Mouse (Mus musculus): ENCODE data around the gene Orai2.
"Not testable (repeated sequence)": the region's sequence is repeated elsewhere in the genome, so short reads cannot be mapped to it uniquely, and the experiment has no call there.

The Orai2 gene

DNA sequence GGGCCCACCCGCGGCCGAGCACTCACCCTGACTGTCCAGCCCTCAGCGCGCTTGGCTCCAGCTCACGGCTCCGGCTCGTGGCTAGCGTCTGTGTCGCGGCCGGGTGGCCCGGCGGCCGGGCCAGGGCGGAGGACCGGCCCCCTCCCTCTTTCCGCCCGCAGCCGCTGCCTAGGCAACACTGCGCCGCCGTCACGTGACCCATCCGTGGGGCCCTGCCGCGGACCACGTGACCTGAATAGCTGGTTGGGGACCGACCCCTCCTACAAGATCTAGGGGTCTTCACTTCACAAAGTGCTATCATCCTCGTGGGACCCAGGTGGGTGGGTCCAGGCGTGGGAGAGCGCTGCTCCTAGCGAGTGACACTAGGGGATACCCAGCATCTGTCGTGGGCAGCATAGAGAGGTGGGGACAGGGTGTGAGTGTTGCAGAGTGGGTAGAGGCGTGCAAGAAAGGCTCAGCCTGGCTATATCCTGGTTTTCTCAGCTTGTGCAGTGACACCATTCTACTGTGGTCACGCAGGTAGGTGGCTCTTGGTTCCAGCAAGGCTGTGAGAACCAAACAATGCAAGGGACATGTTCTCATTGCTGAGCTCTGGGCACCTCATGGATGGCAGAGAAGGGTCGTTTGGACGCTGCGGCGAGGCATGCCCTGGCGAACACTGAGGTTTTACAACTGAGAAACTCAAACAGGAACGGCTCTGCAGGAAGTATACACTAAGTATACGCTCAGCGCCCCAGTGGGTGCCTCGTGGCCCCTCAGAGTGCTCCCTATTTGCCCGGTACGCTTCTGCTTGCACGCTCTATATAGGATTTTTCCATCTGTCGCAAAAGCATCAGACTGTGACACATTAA, at the start of gene Orai2:
TSS of gene Orai2 (minus strand) at position 202 of the 851 bp plus-strand sequence.
- peak; percentile 37 for DNase-seq (ENCODE audit: low read depth)

DNA sequence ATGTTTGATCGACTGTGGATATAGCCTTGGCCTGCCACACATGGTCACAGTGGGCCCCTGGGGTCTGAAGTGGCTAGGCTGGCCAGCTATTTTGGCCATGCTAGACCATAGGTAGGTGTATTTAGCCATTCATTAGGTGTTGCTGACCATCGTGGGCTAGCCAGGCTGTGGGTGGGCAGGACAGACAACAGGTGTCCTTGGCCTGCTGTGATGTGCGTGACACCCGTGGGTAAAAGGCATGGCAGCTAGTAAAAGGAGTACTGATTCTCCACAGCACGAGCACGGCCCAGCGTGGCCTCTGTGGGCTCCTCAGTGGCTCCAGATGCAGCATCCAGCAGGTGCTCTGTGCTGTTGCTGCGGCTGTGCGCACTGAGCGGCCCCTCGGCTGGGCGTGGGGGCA, 48.1 kb upstream of the Orai2 start:
- no peak for DNase-seq (ENCODE audit: low read depth)

DNA sequence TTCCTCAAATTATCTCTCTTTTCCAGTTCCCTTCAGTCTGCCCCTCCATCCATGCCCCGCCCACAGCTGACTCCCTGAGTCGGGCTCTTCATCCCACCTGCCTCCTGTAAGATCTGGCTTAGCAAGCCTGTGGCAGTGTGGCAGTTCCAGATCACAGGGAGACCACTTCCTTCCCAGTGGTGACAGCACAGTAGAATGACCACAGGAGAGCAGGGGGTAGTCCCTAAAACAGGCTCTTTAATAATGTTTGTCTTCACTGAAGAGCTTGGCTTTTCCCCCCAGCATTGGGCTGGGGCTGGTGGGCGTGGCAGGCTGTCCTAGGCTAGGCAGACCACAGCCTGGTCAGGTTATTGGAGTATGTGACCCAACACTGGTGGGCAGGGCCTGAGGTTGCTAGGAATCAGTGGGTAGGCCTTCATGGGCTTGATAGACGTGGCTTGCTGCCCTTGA, 47.4 kb upstream of the Orai2 start:
- no peak for DNase-seq (ENCODE audit: low read depth)

DNA sequence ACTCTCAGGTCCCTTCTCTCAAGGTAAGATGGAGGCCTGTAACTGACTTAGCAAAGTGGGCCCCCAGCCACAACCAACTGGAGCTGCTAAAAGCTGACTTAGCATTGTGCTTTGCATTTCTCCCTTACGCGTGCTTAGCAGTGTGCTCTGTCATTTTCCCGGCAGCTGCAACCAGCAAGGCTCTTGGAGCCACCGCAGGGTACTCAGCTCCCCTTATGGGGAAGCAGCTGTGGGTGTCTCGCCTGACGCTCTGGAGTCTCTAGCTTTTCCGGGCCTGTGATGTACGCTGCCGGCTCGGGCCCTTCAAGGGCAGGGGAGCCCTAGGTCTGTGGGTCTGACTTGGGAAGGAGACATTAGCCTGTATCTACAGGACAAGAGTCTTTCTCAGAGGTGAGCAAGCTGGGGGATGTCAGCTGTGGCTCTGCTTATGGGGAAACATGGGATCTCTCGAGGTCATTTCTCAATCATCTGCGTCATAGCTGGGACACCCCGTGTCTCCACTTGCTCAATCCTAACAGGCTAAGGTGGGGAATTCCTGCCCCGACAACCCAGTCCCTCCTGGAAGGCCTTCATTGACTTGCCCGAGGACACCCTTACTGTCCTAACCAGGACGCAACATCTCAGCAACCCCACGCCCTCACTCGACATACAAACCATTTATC, 46.6 kb upstream of the Orai2 start:
- DNase-seq (ENCODE audit: low read depth), result no peak

DNA sequence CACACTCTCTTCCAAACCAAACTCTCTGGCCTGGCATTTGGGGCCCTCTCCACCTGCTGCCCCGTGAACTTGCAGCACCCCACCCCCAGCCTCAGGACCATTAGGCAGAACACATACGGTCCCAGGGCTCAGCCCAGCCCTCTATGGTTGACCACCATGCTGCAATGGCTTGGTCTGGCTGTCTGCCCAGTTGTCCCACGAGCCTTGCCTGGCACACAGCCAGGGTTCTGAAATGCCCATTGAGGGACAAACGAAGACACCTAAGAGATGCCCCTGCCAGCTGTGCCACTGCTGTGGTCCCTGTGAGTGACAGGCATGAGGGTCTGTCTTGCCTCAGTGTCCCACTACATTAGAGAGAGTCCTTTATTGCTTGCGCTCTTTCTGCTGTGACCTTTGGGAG, 45.4 kb upstream of the Orai2 start:
- no peak for DNase-seq (ENCODE audit: low read depth)

DNA sequence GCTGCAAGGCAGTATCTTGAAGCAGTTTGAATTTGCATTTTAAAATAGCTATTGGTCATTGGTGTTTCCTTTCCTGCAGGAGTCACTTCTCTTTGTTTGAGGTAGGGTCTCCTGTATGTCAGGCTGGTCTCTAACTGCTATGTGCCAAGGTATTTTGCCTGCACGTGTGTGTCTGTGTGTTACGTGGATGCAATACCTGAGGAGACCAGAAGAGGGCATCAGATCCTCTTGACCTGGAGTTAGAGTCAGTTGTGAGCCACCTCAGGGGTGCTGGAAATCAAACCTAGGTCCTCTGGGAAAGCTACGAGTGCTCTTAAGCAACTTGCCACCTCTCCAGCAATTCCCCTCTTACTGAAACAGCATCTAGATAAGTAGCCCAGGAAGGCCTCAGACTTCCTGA, 44.7 kb upstream of the Orai2 start:
- DNase-seq (ENCODE audit: low read depth), result no peak

DNA sequence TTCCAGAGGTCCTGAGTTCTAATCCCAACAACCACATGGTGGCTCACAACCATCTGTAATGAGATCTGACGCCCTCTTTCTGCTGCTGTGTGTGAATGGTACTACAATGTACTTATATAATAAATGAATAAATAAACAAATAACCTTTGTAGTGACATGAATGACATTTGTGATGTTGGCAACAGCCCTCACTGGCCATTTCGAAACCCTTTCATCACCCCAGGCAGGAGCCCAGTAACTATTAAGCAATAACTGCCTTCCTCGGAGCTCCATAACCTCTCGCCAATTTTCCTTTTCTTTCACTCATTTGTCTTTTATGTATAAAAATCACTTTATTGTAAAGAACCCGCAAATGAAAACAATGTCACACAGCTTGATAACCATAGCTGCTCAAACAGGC, 43.2 kb upstream of the Orai2 start:
- peak; percentile 12 for DNase-seq (ENCODE audit: low read depth)

DNA sequence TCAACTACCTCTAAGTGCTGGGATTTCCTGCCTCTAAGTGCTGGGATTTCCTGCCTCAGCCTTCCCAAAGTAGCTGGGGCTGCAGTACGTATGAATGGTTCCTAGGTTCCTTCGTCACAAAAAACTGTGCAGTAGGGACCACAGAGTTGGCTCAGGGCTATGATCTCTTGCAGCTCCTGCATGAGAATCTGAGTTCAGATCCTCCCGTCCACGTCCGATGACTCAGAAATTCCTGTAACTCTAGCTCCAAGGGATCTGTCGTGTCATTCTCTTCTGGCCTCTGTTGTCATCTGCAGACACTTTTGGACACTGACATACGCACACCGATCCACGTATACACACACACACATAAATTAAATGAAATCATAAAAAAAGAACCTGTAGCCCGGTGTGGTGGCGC, 42.2 kb upstream of the Orai2 start:
- no peak for DNase-seq (ENCODE audit: low read depth)

DNA sequence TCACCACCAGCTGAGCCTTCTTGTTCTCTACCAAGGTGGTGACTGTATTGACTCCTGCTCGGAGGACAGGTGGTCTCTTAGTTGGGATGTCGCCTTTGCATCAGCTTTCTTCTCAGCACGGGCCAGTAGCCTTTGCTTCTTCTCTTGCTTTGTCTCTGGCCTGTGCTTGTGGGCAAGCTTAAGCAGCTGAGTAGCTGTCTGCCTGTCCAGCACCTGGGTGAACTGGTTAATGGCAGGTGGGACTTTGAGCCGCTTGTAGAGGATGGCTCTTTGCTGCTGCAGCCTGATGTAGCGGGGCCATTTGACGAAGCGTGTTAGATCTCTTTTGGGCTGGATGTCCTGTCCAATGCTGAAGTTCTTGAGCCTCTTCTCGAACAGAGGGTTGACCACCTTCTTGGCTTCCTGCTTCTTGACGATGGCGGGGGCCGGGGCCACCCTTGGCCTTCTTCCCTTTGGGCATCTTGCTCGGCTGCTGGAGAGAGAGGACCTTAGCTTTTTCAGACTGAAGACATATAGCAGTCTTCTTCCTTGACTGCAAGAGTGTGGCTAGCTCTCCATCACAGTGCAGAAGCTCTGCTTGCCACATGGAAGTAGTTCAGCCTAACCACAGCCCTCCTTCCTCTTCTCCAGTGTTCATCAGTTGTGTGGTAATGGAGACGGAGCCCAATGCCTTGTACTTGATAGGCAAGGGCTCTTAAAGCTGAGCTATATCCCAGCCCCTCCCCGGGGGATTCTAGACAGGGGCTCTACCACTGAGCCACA, 41.0 kb upstream of the Orai2 start:
- DNase-seq (ENCODE audit: low read depth), result not testable (repeated sequence)

DNA sequence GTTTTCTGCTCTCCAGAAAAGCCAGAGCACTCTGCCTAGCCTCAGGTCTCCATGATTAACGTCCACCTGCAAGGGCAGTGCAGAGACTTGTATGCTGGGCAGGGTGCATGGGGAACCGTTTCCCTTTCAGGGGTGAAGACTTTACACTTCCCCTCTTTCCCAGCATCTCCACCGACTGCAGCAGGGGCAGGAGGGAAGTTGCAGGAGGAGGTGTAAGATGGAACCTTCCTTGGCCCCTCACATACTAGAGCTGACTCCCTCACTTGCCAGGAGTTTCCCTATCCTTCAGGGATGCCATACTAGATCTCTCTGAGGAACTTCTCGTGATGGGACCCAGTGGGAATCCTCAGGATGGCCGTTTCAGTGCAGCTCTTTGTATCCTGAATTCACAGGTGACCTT, 40.0 kb upstream of the Orai2 start:
- no peak for DNase-seq (ENCODE audit: low read depth)

DNA sequence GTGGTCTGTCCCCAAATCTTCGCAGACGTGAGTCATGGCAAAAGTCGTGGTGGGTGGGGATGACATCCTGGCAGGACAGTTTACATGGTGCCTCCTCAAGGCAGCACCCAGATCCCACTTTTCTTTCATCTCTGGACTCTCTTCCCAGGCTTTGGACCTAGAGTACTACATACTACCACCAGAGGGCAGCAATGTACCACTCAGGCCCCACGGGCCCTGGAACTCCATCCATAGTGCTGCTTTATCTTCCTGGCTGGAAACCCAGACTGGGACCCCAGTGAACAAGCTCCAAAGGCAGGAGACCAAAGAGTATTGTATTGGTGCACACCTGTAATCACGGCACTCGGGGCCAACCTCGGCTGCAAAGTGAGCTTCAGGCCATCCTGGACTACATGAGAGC, 31.3 kb upstream of the Orai2 start:
- DNase-seq (ENCODE audit: low read depth), result peak; percentile 18

DNA sequence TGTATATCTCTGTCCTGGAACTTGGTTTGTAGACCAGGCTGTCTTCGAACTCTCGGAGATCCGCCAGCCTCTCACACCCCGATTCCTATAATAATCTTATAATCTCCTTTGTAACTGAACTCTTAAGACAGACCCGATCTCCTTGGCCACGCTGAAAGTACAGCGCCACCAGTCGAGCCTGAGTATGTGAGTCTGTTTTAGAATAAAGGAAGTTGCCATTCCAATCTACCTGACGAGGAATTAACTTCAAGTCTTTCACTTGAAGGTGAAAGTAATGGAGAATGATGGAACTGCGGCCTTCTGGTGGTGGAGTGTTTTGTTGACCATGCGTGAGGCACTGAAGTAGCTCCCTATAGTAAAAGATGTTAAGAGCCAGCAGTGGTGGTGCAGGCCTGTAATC, 29.0 kb upstream of the Orai2 start:
- DNase-seq (ENCODE audit: low read depth), result peak; percentile 16

DNA sequence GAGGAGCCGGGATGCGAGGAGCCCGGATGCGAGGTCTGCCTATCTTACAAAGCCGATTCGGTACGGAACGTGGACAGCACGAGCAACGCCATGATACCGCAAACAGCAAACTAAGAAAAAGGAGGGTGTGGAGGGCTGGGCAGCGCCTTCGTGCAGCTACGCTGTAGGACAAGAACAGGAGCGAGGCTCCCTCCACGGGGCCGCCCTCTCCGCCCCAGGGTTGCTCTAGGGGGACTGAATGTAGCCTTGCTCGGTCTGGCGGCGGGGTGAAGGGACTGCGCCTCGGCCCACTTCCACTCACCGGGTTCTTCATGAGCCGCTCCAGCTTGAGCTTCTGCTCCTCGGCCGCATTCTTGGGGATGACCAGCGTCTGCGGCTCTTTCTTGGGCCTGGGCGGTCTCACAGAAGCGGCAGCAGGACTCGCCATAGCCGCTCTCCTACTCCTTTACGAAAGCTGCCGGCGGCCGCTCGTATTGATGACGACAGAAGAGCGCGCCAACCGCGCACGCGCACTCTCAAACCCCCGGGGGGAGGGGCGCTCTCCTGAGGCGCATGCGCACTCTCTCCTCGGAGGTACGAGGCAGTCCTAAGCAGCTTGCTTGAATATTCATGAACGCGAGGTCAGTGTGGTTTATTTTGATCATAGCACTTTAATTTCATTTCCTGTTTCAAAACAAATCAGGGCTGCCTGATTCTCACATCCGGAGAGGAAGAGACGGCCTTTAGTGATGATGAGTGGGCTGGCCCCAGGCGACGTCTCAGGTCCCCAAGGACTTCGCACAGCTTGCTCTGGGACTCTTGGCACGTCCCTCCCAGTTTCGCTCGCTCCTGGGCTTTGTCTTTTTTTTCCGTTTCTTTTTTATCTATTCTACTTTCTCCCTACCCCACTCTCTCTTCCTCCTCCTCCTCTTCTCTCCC, 28.2 kb upstream of the Orai2 start, which contains the start of gene Prkrip1:
TSS of gene Prkrip1 (minus strand) at position 490 of the 918 bp plus-strand sequence.
- peak; percentile 92 for DNase-seq (ENCODE audit: low read depth)

DNA sequence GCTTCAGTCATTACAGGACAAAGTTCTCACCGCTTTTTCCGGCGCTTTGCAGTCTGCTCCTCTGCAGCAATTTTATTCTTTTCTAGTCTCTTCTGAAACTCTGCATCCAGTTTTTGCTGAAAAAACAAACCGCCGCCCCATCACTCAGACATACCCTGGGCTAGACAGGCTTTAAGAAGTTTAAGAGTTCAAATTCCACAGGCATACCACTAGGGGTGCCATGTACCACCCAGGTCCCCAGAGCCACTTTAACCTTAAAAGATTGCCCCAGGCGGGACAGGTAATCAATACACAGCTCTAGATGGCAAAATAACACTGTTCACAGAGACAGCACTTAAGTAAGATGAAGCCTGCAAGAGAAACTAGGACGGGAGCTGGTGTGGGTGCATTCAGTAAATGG, 21.4 kb upstream of the Orai2 start:
- DNase-seq (ENCODE audit: low read depth), result no peak

DNA sequence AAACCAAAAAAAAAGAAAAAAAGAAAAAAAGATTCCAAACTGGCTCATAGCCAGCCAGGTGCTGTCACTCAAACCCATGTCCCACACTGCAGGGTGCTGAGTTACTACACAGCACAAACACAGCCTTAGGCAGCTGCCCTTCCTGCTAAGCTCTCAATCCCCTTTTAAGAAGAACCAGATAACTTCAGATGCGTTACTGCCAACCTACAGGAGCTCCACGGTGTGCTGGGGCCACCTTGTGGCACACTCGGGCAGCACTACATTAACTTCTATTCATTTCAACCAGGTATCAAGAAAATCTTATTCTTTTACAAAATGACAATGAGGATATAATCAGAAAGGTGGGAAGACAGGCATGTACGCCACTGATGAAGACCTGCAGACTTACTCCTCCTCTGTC, 16.2 kb upstream of the Orai2 start:
- DNase-seq (ENCODE audit: low read depth), result peak; percentile 29

DNA sequence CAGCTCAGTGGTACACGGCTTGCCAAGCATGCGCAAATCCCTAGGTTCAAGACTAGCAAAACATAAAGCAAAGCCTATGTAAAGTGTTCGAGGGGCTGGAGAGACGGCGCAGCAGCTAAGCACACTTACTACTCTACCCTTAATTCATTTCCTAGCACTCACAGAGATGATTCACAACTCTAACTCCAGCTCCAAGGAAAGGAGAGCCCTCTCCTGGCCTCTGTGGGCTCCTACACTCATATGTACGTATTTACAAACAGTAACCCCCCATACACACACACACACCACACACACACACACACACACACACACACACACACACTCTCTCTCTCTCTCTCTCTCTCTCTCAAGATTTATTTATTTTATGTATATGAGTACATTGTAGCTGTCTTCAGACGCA, 13.3 kb upstream of the Orai2 start:
- no peak for DNase-seq (ENCODE audit: low read depth)

DNA sequence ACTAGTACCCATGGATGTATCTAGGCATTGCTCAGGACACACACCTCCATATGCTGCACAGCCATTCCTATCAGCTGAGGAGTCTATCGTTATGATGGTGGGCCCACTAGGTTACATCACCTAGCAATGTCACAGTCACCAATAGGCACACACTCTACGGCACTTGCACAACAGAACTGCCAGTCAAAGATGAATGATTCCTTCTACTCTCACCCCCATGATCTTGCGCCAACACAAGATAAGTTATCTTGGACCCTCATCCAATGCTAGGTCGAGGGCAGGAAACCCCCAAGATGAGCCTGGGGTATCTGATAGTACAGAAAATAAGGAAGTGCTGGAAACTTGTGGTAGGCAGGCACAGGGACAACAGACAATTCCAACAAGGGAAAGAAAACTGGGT, 12.3 kb upstream of the Orai2 start:
- no peak for DNase-seq (ENCODE audit: low read depth)

DNA sequence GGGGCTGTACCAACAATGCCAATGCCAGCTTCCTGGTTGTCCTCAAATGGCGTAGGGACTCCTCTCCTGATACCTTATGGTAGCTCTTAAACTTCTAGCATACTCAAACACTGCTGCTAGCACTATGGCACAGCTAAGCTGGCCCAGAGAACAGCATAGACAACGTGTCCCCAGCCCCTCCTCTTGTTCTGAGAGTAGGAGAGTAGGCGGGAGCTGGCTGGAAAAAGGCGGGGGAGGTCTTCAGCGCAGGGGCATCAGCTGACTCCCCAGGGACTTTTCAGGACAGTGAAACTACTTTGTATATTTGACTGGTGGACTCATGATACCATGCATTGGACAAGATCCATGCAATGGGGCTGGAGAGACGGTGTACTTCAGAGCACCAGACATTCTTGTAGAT, 11.5 kb upstream of the Orai2 start:
- no peak for DNase-seq (ENCODE audit: low read depth)

DNA sequence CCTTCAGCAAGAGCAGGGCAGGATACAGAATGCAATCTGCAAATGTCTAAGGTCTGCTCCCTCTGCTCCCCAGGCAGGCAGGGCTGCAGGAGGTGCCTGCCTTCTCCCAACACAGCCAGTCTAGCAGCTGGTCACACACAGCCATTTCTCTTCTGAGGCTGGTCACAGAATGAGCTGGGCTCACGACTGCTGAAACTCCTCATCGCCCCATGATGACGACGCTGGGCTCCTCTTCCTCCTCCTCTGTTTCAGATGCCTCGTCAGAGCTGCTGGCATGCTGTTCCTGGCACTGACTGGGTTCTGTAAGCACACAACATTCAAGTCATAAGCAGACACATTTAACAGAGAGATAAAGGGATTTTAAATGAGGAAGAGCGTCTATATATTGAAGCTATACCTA, 10.7 kb upstream of the Orai2 start:
- no peak for DNase-seq (ENCODE audit: low read depth)

DNA sequence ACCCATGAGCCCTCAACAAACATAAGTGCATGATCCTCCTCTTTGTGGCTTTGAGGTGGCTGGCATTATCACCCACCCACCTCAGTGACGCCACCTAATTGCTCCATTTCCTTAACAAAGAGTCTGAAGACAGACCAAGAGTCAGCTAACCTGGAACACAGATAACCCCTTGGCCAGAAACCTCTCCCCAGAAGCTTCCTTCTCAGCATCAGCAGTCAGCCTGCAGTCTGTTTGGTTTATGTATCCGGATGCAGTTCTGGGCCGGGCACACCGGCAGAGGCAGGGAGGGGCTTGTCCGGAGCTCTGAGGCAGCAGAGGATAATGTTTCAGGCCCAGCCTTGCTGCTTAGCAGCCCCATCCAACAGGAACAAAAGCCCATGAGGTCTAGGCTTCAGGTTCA, 9.1 kb upstream of the Orai2 start:
- DNase-seq (ENCODE audit: low read depth), result no peak

DNA sequence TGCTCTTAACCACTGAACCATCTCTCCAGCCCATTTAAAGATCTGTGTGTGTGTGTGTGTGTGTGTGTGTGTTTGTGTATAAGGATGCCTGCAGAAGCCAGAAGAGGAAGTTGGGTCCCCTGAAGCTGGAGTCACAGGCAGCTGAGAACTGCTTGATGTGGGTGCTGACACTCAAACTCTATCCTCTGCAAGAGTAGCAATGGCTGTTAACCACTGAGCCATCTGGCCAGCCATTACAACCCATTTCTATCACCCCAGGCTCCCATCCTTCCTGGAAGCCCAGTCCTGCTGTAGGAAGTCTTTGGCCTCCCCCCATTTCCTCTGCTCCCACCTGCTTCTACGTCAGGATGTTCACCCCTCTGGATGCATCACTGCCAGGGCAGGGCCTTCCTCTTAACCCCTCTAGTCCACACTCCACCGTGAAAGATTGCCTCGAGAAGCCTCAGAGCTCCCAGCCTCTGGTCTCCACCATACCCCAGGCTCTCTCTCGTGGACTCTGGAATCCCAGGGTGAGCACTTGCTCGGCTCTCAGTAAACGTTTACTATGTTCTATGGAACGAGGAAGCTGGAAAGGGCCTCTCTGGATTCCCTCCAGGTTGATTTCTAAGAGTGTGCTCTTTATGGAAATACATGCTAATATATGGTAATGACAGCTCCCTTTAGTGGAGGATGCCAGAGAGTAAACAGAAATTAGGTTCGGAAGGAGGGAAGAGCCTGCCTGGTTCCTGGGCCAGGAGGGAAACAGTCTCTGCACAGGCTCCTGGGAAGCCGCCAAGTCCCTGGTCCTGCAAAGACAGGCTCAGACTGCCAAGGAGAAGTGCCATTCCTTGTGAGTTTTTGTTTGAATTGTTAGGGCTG, 3.3 kb upstream of the Orai2 start:
- peak; percentile 21 for DNase-seq (ENCODE audit: low read depth)
